Mouse (Mus musculus): ENCODE measurements at regions not wholly inside any gene's neighbourhood (a gene's known extent, or its start where the extent isn't known, plus 50 kb on each side); places are given as distances from the start of the nearest gene placed in this dataset.

GRCm38 (mm10) chr10:125794504-125794903 is 171.5 kb upstream of the Lrig3 start:
- Histone ChIP-seq H3K9me3 (replicated peaks; ENCODE audit: control insufficient read depth, low read length) (no peaks in the 10 kb centered on the region), H3K4me3 (replicated peaks; ENCODE audit: low read length) (no peak overlapping the region), H3K4me2 (ENCODE audit: low read depth, low read length) (no peak overlapping the region), H3K27me3 (ENCODE audit: control insufficient read depth, insufficient read depth, low read length) (no peaks in the 10 kb centered on the region), H3K4me1 (ENCODE audit: control insufficient read depth, insufficient read depth, low read length) (no peaks in the 10 kb centered on the region), H3K27ac (ENCODE audit: low read length) (no peak overlapping the region), H3K9ac (ENCODE audit: low read length) (no peak overlapping the region), H3K36me3 (ENCODE audit: control insufficient read depth, insufficient read depth, low read length) (no peaks in the 10 kb centered on the region)
- ATAC-seq (ENCODE audit: insufficient read depth, low FRiP score): no peak
- WGBS: 94% methylated on average over 2 of the region's 2 CpGs

- no peak overlapping the region for H3K4me2 ChIP-seq (ENCODE audit: low read depth, low read length)
Measured at GRCm38 (mm10) chr10:125795323-125795722, 170.6 kb upstream of the Lrig3 start.

GRCm38 (mm10) chr10:125798678-125799077 is 167.3 kb upstream of the Lrig3 start:
- no peaks in the 10 kb centered on the region for H3K4me1 ChIP-seq (ENCODE audit: control insufficient read depth, insufficient read depth, low read length)
- 17% methylated on average over 13 of the region's 13 CpGs for WGBS
- peak; percentile 60; the same call in 1 of the 2 replicates for ATAC-seq (ENCODE audit: insufficient read depth, low FRiP score)
- no peak overlapping the region for H3K27ac ChIP-seq (ENCODE audit: low read length)
- H3K4me2 ChIP-seq (ENCODE audit: low read depth, low read length): 0 out of 2 replicates have a peak overlapping the region, but pooled peaks have one; percentile 29
- peak overlapping the region; percentile 34; the same call in 1 of the 2 replicates for H3K9ac ChIP-seq (ENCODE audit: low read length)
- H3K27me3 ChIP-seq (ENCODE audit: control insufficient read depth, insufficient read depth, low read length): no peaks in the 10 kb centered on the region
- H3K9me3 ChIP-seq (replicated peaks; ENCODE audit: control insufficient read depth, low read length): no peaks in the 10 kb centered on the region
- no peaks in the 10 kb centered on the region for H3K36me3 ChIP-seq (ENCODE audit: control insufficient read depth, insufficient read depth, low read length)
- no peak overlapping the region for H3K4me3 ChIP-seq (replicated peaks; ENCODE audit: low read length)

More at GRCm38 (mm10) chr10:125795323-125795722, 170.6 kb upstream of the Lrig3 start:
- H3K36me3 ChIP-seq (ENCODE audit: control insufficient read depth, insufficient read depth, low read length): no peaks in the 10 kb centered on the region
- no peaks in the 10 kb centered on the region for H3K9me3 ChIP-seq (replicated peaks; ENCODE audit: control insufficient read depth, low read length)
- H3K27ac ChIP-seq (ENCODE audit: low read length): no peak overlapping the region
- H3K27me3 ChIP-seq (ENCODE audit: control insufficient read depth, insufficient read depth, low read length): no peaks in the 10 kb centered on the region
- H3K4me3 ChIP-seq (replicated peaks; ENCODE audit: low read length): no peak overlapping the region
- ATAC-seq (ENCODE audit: insufficient read depth, low FRiP score): no peak
- no peaks in the 10 kb centered on the region for H3K4me1 ChIP-seq (ENCODE audit: control insufficient read depth, insufficient read depth, low read length)
- 91% methylated on average over 1 of the region's 1 CpGs for WGBS
- no peak overlapping the region for H3K9ac ChIP-seq (ENCODE audit: low read length)

DNA sequence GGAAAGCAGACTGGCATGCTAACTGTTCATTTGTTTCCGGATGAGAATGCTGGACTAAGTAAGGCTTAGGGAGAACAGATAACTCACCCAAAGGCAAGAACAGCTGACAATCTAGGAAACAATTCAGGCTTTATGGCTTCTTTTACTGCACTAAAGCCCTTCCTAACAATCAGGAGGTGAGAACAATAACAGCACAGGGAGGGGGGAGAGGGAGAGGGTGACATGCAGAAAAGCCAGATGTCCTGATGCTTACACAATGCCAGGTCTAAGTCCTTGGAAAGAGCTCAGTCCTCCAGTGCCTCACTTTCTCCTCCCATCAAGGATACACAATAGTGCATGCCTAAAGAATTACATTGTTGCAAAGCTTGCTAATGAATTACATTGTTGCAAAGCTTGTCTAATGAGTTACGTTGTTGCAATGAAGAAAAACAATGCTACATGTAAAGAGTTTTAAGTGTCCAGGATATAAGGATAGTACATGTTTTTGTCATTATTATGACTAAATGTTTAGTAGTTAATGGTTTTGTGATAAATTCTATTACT is 165.3 kb upstream of the Lrig3 start:
- Histone ChIP-seq H3K4me1 (ENCODE audit: control insufficient read depth, insufficient read depth, low read length) (no peaks in the 10 kb centered on the region), H3K27me3 (ENCODE audit: control insufficient read depth, insufficient read depth, low read length) (no peaks in the 10 kb centered on the region), H3K9ac (ENCODE audit: low read length) (no peak overlapping the region), H3K36me3 (ENCODE audit: control insufficient read depth, insufficient read depth, low read length) (no peaks in the 10 kb centered on the region), H3K27ac (ENCODE audit: low read length) (no peak overlapping the region), H3K4me3 (replicated peaks; ENCODE audit: low read length) (no peak overlapping the region), H3K9me3 (replicated peaks; ENCODE audit: control insufficient read depth, low read length) (no peaks in the 10 kb centered on the region), H3K4me2 (ENCODE audit: low read depth, low read length) (no peak overlapping the region)
- WGBS: 60% methylated on average over 2 of the region's 2 CpGs
- ATAC-seq (ENCODE audit: insufficient read depth, low FRiP score): no peak

GRCm38 (mm10) chr10:125801450-125801849 is 164.5 kb upstream of the Lrig3 start:
- Histone ChIP-seq H3K9ac (ENCODE audit: low read length) (no peak overlapping the region), H3K9me3 (replicated peaks; ENCODE audit: control insufficient read depth, low read length) (no peaks in the 10 kb centered on the region), H3K27ac (ENCODE audit: low read length) (no peak overlapping the region), H3K36me3 (ENCODE audit: control insufficient read depth, insufficient read depth, low read length) (no peaks in the 10 kb centered on the region), H3K27me3 (ENCODE audit: control insufficient read depth, insufficient read depth, low read length) (no peaks in the 10 kb centered on the region), H3K4me3 (replicated peaks; ENCODE audit: low read length) (no peak overlapping the region), H3K4me2 (ENCODE audit: low read depth, low read length) (no peak overlapping the region), H3K4me1 (ENCODE audit: control insufficient read depth, insufficient read depth, low read length) (no peaks in the 10 kb centered on the region)
- 49% methylated on average over 4 of the region's 4 CpGs for WGBS
- no peak for ATAC-seq (ENCODE audit: insufficient read depth, low FRiP score)

DNA sequence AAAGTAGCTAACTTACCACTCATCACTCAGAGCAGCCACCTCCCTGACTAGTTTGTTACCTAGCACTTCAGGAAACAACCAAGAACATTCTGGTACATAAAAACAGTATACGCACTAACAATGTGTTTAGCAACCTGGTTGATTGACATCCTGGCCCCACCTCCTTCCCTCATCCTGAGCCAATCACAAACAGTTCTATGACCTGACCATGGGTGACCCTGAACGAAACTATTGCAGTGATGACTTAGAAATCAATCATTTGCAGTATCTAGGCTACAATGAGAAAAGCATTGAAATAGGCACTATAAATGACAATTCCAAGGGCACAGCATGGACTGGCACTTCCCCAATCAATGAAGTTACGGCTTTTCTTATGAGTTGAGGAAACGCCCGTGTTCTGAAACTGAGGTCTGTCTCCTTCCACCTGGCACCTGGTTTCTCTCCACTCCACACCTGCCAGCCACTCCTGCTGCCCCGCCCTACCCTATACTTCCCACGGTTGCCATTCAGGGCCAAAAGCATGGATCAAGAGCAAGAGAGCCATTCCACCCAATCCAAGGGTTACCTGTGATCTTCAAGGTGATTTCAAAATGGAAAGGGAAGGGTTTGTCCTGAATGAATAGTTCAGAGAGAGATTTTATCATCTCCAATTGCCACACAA is 162.9 kb upstream of the Lrig3 start:
- Histone ChIP-seq H3K36me3 (ENCODE audit: control insufficient read depth, insufficient read depth, low read length) (no peaks in the 10 kb centered on the region), H3K27ac (ENCODE audit: low read length) (no peak overlapping the region), H3K9me3 (replicated peaks; ENCODE audit: control insufficient read depth, low read length) (no peaks in the 10 kb centered on the region), H3K9ac (ENCODE audit: low read length) (no peak overlapping the region), H3K4me2 (ENCODE audit: low read depth, low read length) (no peak overlapping the region), H3K27me3 (ENCODE audit: control insufficient read depth, insufficient read depth, low read length) (no peaks in the 10 kb centered on the region), H3K4me1 (ENCODE audit: control insufficient read depth, insufficient read depth, low read length) (no peaks in the 10 kb centered on the region), H3K4me3 (replicated peaks; ENCODE audit: low read length) (no peak overlapping the region)
- ATAC-seq (ENCODE audit: insufficient read depth, low FRiP score): no peak
- 74% methylated on average over 7 of the region's 7 CpGs for WGBS

DNA sequence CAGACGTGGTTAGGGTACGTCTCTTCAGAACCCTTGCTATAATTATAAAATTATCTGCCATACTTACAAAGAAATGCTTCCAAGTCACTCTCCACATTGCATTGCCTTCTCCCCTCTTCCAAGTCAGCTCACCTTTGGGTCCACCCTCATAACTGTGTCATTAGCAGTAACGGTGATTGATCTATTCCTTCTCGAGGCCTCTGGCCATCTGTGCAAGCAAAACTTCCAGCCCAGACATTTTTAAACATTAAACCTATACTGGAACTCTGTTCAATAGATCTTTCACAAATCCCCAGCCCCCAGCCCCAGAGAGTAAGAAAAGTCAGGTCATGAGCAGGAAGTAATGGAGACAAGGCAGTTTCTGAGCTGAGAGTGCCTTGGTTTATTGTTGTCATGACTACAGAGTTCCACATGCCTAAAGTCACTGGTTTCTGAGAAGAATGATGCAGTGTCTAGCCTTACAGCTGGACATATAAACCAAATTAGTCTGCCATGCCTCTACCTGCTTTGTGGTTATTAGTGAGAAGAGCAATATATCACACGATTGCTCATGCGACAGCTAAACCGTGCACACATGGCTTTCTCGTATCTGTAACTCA is 156.1 kb upstream of the Lrig3 start:
- Histone ChIP-seq H3K36me3 (ENCODE audit: control insufficient read depth, insufficient read depth, low read length) (no peaks in the 10 kb centered on the region), H3K9me3 (replicated peaks; ENCODE audit: control insufficient read depth, low read length) (no peaks in the 10 kb centered on the region), H3K4me1 (ENCODE audit: control insufficient read depth, insufficient read depth, low read length) (peaks cover 11% of the 10 kb centered on the region), H3K27ac (ENCODE audit: low read length) (no peak overlapping the region), H3K9ac (ENCODE audit: low read length) (no peak overlapping the region), H3K4me3 (replicated peaks; ENCODE audit: low read length) (no peak overlapping the region), H3K4me2 (ENCODE audit: low read depth, low read length) (no peak overlapping the region), H3K27me3 (ENCODE audit: control insufficient read depth, insufficient read depth, low read length) (no peaks in the 10 kb centered on the region)
- ATAC-seq (ENCODE audit: insufficient read depth, low FRiP score): 0 out of 2 replicates have a peak, but pooled peaks have one; percentile 31
- 43% methylated on average over 8 of the region's 8 CpGs for WGBS

DNA sequence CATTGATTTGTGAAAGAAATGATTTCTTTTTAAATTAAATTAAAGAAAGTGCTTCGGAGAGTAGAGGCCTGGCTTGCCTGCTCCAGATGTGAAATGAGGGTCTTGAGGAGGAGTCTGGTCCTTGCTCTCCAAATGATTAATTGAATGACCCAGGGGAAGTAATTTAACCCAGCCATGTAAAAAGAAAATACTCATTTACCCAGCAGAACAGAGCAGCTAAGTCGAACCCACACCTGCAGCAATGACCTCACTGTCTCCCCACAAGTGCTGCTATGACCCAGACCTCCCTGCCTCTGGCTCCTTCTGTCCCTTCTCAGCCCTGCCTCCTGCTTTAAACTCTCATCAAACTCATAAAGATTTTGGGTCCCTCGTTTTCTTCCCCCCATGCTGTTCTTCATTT is 155.4 kb upstream of the Lrig3 start:
- H3K4me3 ChIP-seq (replicated peaks; ENCODE audit: low read length): no peak overlapping the region
- H3K36me3 ChIP-seq (ENCODE audit: control insufficient read depth, insufficient read depth, low read length): no peaks in the 10 kb centered on the region
- no peak overlapping the region for H3K4me2 ChIP-seq (ENCODE audit: low read depth, low read length)
- H3K9ac ChIP-seq (ENCODE audit: low read length): no peak overlapping the region
- H3K27ac ChIP-seq (ENCODE audit: low read length): no peak overlapping the region
- 27% methylated on average over 3 of the region's 3 CpGs for WGBS
- no peaks in the 10 kb centered on the region for H3K27me3 ChIP-seq (ENCODE audit: control insufficient read depth, insufficient read depth, low read length)
- H3K4me1 ChIP-seq (ENCODE audit: control insufficient read depth, insufficient read depth, low read length): peaks cover 11% of the 10 kb centered on the region
- no peaks in the 10 kb centered on the region for H3K9me3 ChIP-seq (replicated peaks; ENCODE audit: control insufficient read depth, low read length)
- ATAC-seq (ENCODE audit: insufficient read depth, low FRiP score): no peak

GRCm38 (mm10) chr10:125814191-125814887 is 151.6 kb upstream of the Lrig3 start:
- H3K27me3 ChIP-seq (ENCODE audit: control insufficient read depth, insufficient read depth, low read length): no peaks in the 10 kb centered on the region
- no peak overlapping the region for H3K27ac ChIP-seq (ENCODE audit: low read length)
- peak; percentile 53; the same call in 1 of the 2 replicates for ATAC-seq (ENCODE audit: insufficient read depth, low FRiP score)
- WGBS: 45% methylated on average over 7 of the region's 7 CpGs
- H3K4me1 ChIP-seq (ENCODE audit: control insufficient read depth, insufficient read depth, low read length): peaks cover 11% of the 10 kb centered on the region
- no peak overlapping the region for H3K9ac ChIP-seq (ENCODE audit: low read length)
- no peak overlapping the region for H3K4me3 ChIP-seq (replicated peaks; ENCODE audit: low read length)
- no peaks in the 10 kb centered on the region for H3K36me3 ChIP-seq (ENCODE audit: control insufficient read depth, insufficient read depth, low read length)
- no peak overlapping the region for H3K4me2 ChIP-seq (ENCODE audit: low read depth, low read length)
- H3K9me3 ChIP-seq (replicated peaks; ENCODE audit: control insufficient read depth, low read length): no peaks in the 10 kb centered on the region

All from stomach, embryonic 16.5 days (tissue).